Mouse (Mus musculus) skeletal muscle tissue, adult 2 months (tissue): Measurements from ENCODE around the gene Mmp25.

ENCODE experiments used
- DNase-seq: peaks from one replicate; pipeline ENCODE4 v3.0.0-alpha.2; 2012; ENCODE audit warnings: low read depth, low spot score

The Mmp25 gene

GRCm38 (mm10) chr17:23664556-23665021 is 19.5 kb upstream of the Mmp25 start:
- DNase-seq: no peak

- DNase-seq: no peak
These were observed 16.4 kb upstream of the Mmp25 start for GRCm38 (mm10) chr17:23661526-23661925.

- no peak for DNase-seq
These were observed 15.8 kb upstream of the Mmp25 start for GRCm38 (mm10) chr17:23660876-23661200.

- DNase-seq: no peak
These were observed 15.2 kb upstream of the Mmp25 start, which contains the start of gene Bicdl2 for GRCm38 (mm10) chr17:23660117-23660875. Gene Bicdl2, plus strand, starts transcription at chr17:23660506.

GRCm38 (mm10) chr17:23658450-23658849 is 13.4 kb upstream of the Mmp25 start:
- no peak for DNase-seq

- no peak for DNase-seq
These were observed 9.3 kb upstream of the Mmp25 start for GRCm38 (mm10) chr17:23654410-23654809.

- no peak for DNase-seq
These were observed 8.9 kb upstream of the Mmp25 start for GRCm38 (mm10) chr17:23654001-23654400.

- DNase-seq: no peak
These were observed 8.2 kb upstream of the Mmp25 start for GRCm38 (mm10) chr17:23653324-23653723.

- DNase-seq: no peak
These were observed 6.3 kb upstream of the Mmp25 start for GRCm38 (mm10) chr17:23651363-23651762.

- no peak for DNase-seq
These were observed 817 bp upstream of the Mmp25 start for GRCm38 (mm10) chr17:23645894-23646293.

GRCm38 (mm10) chr17:23631241-23631640 is 13.8 kb downstream of the Mmp25 start:
- DNase-seq: no peak

- peak; percentile 27 for DNase-seq
These were observed 14.7 kb downstream of the Mmp25 start for GRCm38 (mm10) chr17:23630195-23631020.

- DNase-seq: no peak
These were observed 17.3 kb downstream of the Mmp25 start for GRCm38 (mm10) chr17:23627813-23628212.

GRCm38 (mm10) chr17:23620351-23620750 is 24.7 kb downstream of the Mmp25 start:
- no peak for DNase-seq

GRCm38 (mm10) chr17:23617087-23617486 is 28.0 kb downstream of the Mmp25 start:
- no peak for DNase-seq

- peak; percentile 27 for DNase-seq
These were observed 34.7 kb downstream of the Mmp25 start for GRCm38 (mm10) chr17:23610361-23610800.

GRCm38 (mm10) chr17:23609612-23610011 is 35.5 kb downstream of the Mmp25 start:
- no peak for DNase-seq

- no peak for DNase-seq
These were observed 39.9 kb downstream of the Mmp25 start for GRCm38 (mm10) chr17:23605220-23605619.

GRCm38 (mm10) chr17:23604394-23604793 is 40.7 kb downstream of the Mmp25 start:
- DNase-seq: no peak

- DNase-seq: no peak
These were observed 41.5 kb downstream of the Mmp25 start for GRCm38 (mm10) chr17:23603542-23603941.

GRCm38 (mm10) chr17:23603077-23603476 is 42.0 kb downstream of the Mmp25 start:
- DNase-seq: no peak

- no peak for DNase-seq
These were observed 43.1 kb downstream of the Mmp25 start for GRCm38 (mm10) chr17:23601836-23602585.
